Mouse (Mus musculus) hindbrain, postnatal 0 days (tissue): ENCODE data around the gene Foxo3. TPM values are rescaled to one million over a fixed set of nuclear protein-coding genes. Genes with fewer than 3 reads are reported as not detected.

Experiments used
- ATAC-seq: fragments of 200-750 bp; cut with Nextera tagmentation; 2 replicates; pipeline ENCODE4 v1.8.0; 2017; ENCODE audit warnings: mild to moderate bottlenecking, moderate TSS enrichment, moderate library complexity
- DNase-seq: peaks from one replicate; pipeline ENCODE4 v3.0.0-alpha.2; 2015; ENCODE audit warnings: low spot score
- H3K27ac ChIP-seq: fragments of 300-500 bp; sonication (generic); 2 replicates; pipeline ENCODE4 v1.5.1; 2014; ENCODE audit warnings: mild to moderate bottlenecking
- H3K27me3 ChIP-seq: fragments of 300-500 bp; sonication (generic); 2 replicates; pipeline ENCODE4 v1.6.1; 2014; ENCODE audit warnings: low read length, mixed read lengths; ENCODE audit not compliant: insufficient read depth
- H3K36me3 ChIP-seq: fragments of 300-500 bp; sonication (generic); 2 replicates; pipeline ENCODE4 v1.6.1; 2014; ENCODE audit warnings: low read length, mixed read lengths; ENCODE audit not compliant: insufficient read depth
- H3K4me1 ChIP-seq: fragments of 300-500 bp; sonication (generic); 2 replicates; pipeline ENCODE4 v1.6.1; 2014; ENCODE audit warnings: antibody characterized with exemption, low read length, mixed read lengths; ENCODE audit not compliant: insufficient read depth
- H3K4me2 ChIP-seq: fragments of 300-500 bp; sonication (generic); 2 replicates; pipeline ENCODE4 v1.6.1; 2014; ENCODE audit warnings: low read depth, mild to moderate bottlenecking, low read length, moderate library complexity, mixed read lengths
- H3K4me3 ChIP-seq: fragments of 300-500 bp; sonication (generic); 2 replicates; pipeline ENCODE4 v1.5.1; 2014; ENCODE audit warnings: low read length
- H3K9ac ChIP-seq: fragments of 300-500 bp; sonication (generic); replicated peaks from 2 replicates; pipeline ENCODE4 v1.6.1; 2014; ENCODE audit warnings: mild to moderate bottlenecking, low read length, moderate library complexity, mixed read lengths
- H3K9me3 ChIP-seq: fragments of 300-500 bp; sonication (generic); 2 replicates; pipeline ENCODE4 v1.6.1; 2016; ENCODE audit warnings: low read length, mixed read lengths
- CTCF ChIP-seq: IDR thresholded peaks from 2 replicates; pipeline ENCODE4 v1.5.1; 2016; ENCODE audit warnings: antibody characterized with exemption, control low read depth, low read depth
- WGBS: fragments of 180-500 bp; shearing (Covaris S2); extraction: QIAGEN DNeasy Blood & Tissue Kit; methylation state at CpG from one replicate; pipeline ENCODE4 v1.1.7; 2014; 5-methylcytosine and 5-hydroxymethylcytosine counted together
- polyA plus RNA-seq: library from polyadenylated mRNA; unstranded; fragments of >200 nt; fragmentation: Nextera tagmentation; extraction: Ambion mirVana; gene quantifications from 2 replicates; pipeline ENCODE4 v1.2.1, GENCODE M21; 2015
- total RNA-seq: library from RNA; depleted of rRNA; stranded (reverse); fragments of >200 nt; gene quantifications from 2 replicates; pipeline ENCODE4 v1.2.3, GENCODE M21; 2014

Gene Foxo3
- total and polyA plus RNA-seq, 2 experiments from 2014 or later, result 8.6 to 54.7 TPM

DNA sequence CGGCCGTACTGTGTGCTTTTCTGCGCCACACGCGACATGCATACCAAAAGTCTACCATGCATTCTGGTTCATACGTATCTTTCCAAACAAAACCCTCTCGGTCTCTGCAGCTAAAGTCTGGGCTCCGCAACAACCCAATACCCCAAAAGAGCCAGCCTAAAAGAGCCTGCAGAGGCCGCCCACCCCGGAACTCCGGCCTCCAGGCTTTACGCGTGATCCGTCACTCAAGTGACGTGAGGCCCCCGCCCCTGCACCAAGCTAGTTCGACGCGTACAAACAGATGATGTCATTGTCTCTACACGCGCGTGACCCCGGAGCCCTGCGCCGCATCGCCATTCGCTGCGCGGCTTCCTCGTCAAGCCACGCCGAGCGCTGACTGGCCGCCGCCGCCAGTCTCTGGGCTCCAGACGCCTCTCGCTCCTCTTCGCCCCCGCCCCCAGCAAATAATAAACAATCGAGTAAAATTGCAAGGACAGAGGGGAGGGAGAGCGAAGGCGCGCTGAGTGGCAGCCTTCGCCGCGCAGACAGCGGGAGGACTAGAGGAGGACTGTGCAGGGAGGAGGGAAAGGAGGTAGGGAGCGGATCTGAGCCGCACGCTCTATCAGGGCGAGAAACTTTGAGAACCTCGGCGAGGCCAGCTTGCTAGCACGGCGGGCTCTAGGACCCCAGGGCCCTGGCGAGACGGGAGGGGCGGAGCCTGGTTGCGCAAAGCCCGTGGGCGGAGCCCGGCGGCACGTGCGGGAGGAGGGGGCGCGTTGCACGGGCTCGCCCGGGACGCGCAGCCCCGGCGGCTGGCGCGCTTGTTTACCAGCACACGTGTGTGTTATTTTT, 1.1 kb upstream of the Foxo3 start:
- 1% methylated on average over 76 of the region's 78 CpGs for WGBS
- peak; percentile 95 for ATAC-seq

DNA sequence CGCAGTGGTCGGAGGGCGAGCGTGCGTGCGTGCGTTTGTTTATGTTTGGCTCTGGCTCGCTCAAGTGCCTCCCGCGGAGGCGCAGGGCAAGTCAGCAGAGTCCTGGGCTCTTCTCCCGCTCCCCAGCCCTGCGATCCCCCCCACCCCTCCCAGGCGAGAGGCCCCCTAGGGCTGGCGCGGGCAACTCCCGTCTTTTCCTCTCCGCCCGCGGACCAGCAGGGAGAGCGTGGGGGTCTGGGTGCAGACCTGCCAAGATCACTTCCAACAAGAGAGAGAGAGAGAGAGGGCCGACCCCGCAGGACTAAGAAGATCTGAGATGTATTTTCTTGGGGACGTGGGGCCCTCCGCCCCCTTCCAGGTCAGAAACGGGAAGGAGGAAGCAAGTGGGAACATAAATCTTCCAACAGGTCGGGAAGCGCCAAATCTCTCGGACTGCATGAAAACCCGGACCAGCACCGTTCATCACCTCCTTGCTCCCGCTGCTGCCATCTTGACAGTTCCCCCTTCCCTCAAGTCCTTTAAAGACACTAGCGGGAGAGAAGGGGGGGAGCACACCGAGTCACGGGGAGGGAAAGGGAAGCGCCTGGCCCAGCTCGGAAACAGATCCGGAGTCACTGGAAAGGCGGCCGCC, 569 bp downstream of the Foxo3 start:
- Histone ChIP-seq H3K4me2 (peak overlapping the region; percentile 98), H3K4me1 (peaks cover 29% of the 10 kb centered on the region), H3K27ac (peak overlapping the region; percentile 97), H3K4me3 (peak overlapping the region; percentile 84), H3K9me3 (no peaks in the 10 kb centered on the region), H3K9ac (peak overlapping the region; percentile 77), H3K27me3 (no peaks in the 10 kb centered on the region), H3K36me3 (no peaks in the 10 kb centered on the region)
- peak; percentile 6 for ATAC-seq
- WGBS, result under 1% methylated on average over 37 of the region's 40 CpGs
- peak; percentile 76 for DNase-seq
- TF ChIP-seq CTCF, result no peak

More for the DNA sequence above, 1.1 kb upstream of the Foxo3 start:
- no peak; the same call in 1 of the 2 replicates for TF ChIP-seq CTCF
- peak overlapping the region; percentile 77 for H3K9ac ChIP-seq
- H3K4me1 ChIP-seq, result peaks cover 23% of the 10 kb centered on the region
- peak; percentile 99 for DNase-seq
- H3K36me3 ChIP-seq, result no peaks in the 10 kb centered on the region
- H3K27ac ChIP-seq, result peak overlapping the region; percentile 97
- no peaks in the 10 kb centered on the region for H3K27me3 ChIP-seq
- peak overlapping the region; percentile 98 for H3K4me2 ChIP-seq
- no peaks in the 10 kb centered on the region for H3K9me3 ChIP-seq
- H3K4me3 ChIP-seq, result peak overlapping the region; percentile 84

DNA sequence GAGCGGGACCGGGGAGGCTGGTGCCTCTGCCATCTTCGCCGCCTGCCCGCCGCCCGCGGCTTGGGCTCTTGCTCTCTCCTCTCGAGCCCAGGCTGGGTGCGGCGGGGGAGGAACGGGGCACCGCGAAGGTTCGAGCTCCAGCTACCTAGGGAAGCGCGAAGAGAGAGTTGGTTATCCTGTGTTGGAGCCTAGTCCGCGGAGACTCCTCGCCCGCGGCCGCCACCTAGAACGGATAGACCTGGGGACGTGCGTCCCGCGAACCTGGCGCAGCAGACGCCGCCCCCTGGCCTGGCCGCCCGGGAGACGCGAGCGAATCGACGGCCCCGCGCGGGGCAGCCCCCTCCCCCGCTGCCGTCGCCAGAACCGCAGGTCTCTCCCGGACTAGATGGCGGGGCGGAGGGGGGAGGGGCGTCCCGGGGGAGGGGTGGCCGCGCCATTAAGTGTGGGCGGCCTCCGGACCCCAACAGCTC, 1.1 kb downstream of the Foxo3 start:
- no peaks in the 10 kb centered on the region for H3K27me3 ChIP-seq
- under 1% methylated on average over 42 of the region's 54 CpGs for WGBS
- H3K9ac ChIP-seq, result peak overlapping the region; percentile 77
- H3K9me3 ChIP-seq, result no peaks in the 10 kb centered on the region
- peak overlapping the region; percentile 97 for H3K27ac ChIP-seq
- H3K4me2 ChIP-seq, result peak overlapping the region; percentile 98
- TF ChIP-seq CTCF, result no peak
- peak overlapping the region; percentile 84 for H3K4me3 ChIP-seq
- ATAC-seq (no peak), DNase-seq (peak; percentile 63)
- no peaks in the 10 kb centered on the region for H3K36me3 ChIP-seq
- peaks cover 29% of the 10 kb centered on the region for H3K4me1 ChIP-seq

DNA sequence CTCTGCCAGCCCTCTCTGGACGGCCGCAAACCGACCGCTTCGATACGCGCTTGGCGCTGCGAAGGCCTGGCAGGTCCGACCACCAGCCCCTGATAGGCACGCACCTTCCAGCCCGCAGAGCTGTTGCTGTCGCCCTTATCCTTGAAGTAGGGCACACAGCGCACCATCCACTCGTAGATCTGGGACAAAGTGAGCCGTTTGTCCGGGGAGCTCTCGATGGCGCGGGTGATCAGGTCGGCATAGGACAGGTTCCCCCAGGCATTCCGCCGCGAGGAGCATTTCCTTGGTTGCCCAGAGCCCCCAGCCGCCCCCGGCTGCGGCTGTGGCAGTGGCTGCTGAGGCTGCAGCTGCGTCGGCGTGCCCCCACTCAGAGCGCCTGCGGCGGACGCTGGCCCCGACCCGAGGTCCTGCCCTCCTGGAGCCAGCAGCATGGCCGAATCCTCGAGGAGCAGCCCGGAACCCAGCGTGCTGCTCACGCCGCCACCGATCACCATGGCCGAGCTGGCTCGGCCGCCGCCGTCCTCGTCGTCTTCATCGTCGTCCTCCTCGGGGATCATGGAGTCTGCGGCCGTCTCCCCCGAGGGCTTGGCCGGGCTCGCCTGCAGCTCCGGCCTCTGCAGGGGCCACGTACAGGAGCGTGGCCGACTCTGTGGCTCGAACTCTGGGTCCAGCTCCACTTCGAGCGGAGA, 1.7 kb downstream of the Foxo3 start:
- WGBS, result 2% methylated on average over 65 of the region's 65 CpGs
- peak overlapping the region; percentile 84 for H3K4me3 ChIP-seq
- TF ChIP-seq CTCF, result no peak
- H3K36me3 ChIP-seq, result no peaks in the 10 kb centered on the region
- peak overlapping the region; percentile 77 for H3K9ac ChIP-seq
- DNase-seq (peak; percentile 43), ATAC-seq (no peak)
- peak overlapping the region; percentile 97 for H3K27ac ChIP-seq
- H3K4me2 ChIP-seq, result peak overlapping the region; percentile 98
- no peaks in the 10 kb centered on the region for H3K27me3 ChIP-seq
- peaks cover 29% of the 10 kb centered on the region for H3K4me1 ChIP-seq
- no peaks in the 10 kb centered on the region for H3K9me3 ChIP-seq

DNA sequence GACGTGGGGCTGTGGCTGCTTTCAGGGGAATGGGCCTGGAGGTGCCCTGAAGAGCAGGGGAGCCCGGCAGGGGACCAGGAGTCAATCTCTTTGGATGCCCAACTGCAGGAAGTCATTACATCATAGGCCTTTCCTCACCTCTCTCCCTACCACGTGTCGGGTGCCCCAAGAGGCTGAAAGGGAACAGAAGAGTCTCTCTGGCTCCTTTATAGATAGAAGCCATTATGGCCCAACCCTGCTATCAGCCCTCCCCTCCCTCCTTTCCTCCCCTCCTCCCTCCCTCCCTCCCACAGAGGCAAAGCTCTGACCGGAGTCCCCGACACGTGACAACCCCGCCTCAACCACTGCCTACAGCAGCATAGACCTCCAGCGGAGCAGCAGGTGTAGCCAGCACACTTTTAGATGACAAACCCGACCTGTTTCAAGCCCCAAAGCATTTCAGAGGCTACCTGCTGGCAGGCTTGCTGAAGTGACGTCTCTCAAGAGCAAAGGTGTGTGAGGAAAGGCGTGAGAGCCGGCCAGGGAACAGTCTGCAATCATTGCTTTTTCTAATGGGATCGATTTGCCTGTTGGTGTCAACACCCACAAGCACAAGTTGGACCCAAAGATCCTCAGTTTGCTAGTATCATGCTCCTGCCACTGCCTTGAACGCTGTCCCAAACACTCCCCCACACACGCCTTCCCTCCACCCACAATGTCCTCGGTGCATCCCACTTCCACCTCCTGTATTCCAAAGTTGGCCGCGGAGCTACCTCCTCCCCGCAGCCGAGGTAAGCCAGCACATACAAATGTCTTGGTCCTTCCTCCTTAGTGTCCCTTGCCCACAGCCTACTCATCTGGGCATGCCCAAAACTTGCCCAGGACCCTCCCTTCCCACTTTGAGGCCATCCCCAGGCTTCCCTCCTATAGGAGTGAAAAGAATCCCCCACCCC, 2.5 kb downstream of the Foxo3 start:
- ATAC-seq, result no peak
- Histone ChIP-seq H3K36me3 (no peaks in the 10 kb centered on the region), H3K9ac (peak overlapping the region; percentile 77), H3K4me2 (peak overlapping the region; percentile 98), H3K4me1 (peaks cover 29% of the 10 kb centered on the region), H3K9me3 (no peaks in the 10 kb centered on the region), H3K27me3 (no peaks in the 10 kb centered on the region), H3K4me3 (peak overlapping the region; percentile 84), H3K27ac (peak overlapping the region; percentile 97)
- TF ChIP-seq CTCF, result no peak
- DNase-seq, result peak; percentile 23
- WGBS, result 11% methylated on average over 21 of the region's 21 CpGs

DNA sequence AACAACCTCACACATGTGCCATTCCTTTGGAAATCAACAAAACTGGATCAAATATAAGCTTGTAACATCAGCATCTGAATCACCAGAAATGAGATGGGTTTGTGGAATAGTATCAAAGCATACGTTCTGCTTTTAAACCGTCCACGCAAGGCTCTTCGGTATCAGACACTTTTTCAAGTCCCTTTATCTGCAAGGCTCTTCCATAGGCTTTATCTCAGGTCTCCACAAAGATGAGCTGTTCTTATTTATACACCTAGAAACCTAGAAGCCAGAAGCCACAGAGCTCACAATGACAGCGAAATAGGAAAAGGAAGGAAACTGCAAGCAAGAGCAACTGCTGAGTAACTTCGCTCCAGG, 3.2 kb downstream of the Foxo3 start:
- no peaks in the 10 kb centered on the region for H3K9me3 ChIP-seq
- ATAC-seq (no peak), DNase-seq (no peak)
- peak overlapping the region; percentile 84 for H3K4me3 ChIP-seq
- WGBS, result 66% methylated on average over 6 of the region's 6 CpGs
- no peak for TF ChIP-seq CTCF
- peak overlapping the region; percentile 98 for H3K4me2 ChIP-seq
- no peak overlapping the region for H3K27ac ChIP-seq
- no peak overlapping the region for H3K9ac ChIP-seq
- no peaks in the 10 kb centered on the region for H3K27me3 ChIP-seq
- no peaks in the 10 kb centered on the region for H3K36me3 ChIP-seq
- peaks cover 25% of the 10 kb centered on the region for H3K4me1 ChIP-seq
